Mouse (Mus musculus): ENCODE measurements around the gene Rnd2. TPM values are rescaled to one million over a fixed set of nuclear protein-coding genes. Genes with fewer than 3 reads are reported as not detected.

Rnd2 gene
- polyA plus RNA-seq, 1 experiment from 2014 or later = 30.5 TPM

DNA sequence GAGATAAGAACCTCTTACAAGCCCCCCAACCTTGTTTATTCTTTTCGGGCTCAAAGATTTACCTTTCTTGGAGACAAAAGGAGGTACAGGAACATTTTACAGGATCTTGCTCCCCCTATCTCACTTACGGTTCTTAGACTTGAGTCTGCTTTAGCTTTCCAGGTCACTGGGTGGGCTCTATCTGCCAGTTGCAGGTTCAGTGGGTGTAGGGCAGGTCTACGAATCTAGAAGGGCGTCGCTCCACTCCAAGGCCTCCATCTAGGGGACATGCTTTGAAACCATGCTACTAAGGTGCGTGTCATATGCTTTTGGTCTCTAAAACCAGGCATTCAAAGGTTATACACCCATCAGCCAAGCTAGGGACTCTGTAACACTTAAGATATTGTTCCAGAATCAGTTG, 19.4 kb downstream of the Rnd2 start:
- WGBS = 65% methylated on average over 6 of the region's 6 CpGs
- no peaks in the 10 kb centered on the region for H3K9me3 ChIP-seq (replicated peaks)
- no peak for ATAC-seq (ENCODE audit: insufficient number of reproducible peaks, low FRiP score)
- H3K9ac ChIP-seq = no peak overlapping the region
- peaks cover 53% of the 10 kb centered on the region for H3K4me1 ChIP-seq (replicated peaks)
- H3K4me3 ChIP-seq = no peak overlapping the region
- H3K27me3 ChIP-seq (replicated peaks) = no peaks in the 10 kb centered on the region
- H3K4me2 ChIP-seq = no peak overlapping the region
- H3K27ac ChIP-seq (ENCODE audit: poor library complexity, severe bottlenecking) = no peak overlapping the region
- peaks cover 20% of the 10 kb centered on the region for H3K36me3 ChIP-seq

DNA sequence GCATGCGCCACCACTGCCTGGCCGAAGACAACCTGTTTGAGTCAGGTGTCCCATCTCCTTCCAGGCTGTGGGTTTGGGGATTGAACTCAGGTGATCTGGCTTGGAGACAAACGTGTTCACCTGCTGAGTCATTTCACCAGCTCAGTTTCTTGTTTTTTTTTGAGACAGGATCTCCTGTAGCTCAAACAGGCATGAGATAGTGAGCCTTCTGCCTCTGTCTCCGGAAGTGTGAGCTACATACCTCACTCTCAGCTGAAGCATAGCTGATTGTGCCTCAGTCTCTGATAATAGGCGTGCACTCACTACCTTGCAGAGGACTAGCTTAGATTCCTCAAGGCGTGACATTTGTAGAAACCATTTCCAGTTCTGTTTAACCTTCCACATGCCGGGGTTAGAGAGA, 20.0 kb downstream of the Rnd2 start:
- peaks cover 25% of the 10 kb centered on the region for H3K36me3 ChIP-seq
- H3K27me3 ChIP-seq (replicated peaks) = no peaks in the 10 kb centered on the region
- H3K4me2 ChIP-seq = no peak overlapping the region
- WGBS = 46% methylated on average over 7 of the region's 7 CpGs
- H3K27ac ChIP-seq (ENCODE audit: poor library complexity, severe bottlenecking) = no peak overlapping the region
- no peak for ATAC-seq (ENCODE audit: insufficient number of reproducible peaks, low FRiP score)
- peaks cover 47% of the 10 kb centered on the region for H3K4me1 ChIP-seq (replicated peaks)
- no peaks in the 10 kb centered on the region for H3K9me3 ChIP-seq (replicated peaks)
- H3K9ac ChIP-seq = no peak overlapping the region
- no peak overlapping the region for H3K4me3 ChIP-seq

DNA sequence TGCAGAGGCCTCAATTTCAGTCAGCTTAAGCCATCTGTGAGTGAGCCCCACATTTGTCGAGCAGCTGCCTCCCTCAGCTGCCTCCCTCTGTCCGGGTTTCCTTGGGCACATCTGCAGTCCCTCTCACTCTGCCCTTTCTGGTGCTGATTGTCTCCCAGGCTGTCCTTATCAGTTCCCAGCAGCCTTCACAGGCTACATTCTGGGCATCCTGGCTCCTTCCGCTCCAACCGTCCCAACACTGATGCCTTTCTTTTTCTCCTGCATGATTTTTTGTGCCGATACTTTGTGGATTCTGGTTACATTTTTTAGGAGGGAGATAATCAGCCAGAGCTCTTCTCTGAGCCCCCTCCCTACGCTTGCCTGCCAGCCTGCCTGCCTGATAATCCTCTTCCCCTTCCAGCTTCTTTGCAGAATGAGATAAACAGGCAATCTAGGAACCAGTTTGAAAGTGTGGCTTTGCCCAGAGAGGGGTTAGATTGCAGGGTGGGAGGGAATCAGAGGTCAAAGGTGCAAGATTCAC, 20.8 kb downstream of the Rnd2 start:
- no peak overlapping the region for H3K9ac ChIP-seq
- peak overlapping the region; percentile 38 for H3K4me2 ChIP-seq
- peak overlapping the region; percentile 64 for H3K27ac ChIP-seq (ENCODE audit: poor library complexity, severe bottlenecking)
- ATAC-seq (ENCODE audit: insufficient number of reproducible peaks, low FRiP score) = peak; percentile 75
- H3K27me3 ChIP-seq (replicated peaks) = no peaks in the 10 kb centered on the region
- H3K4me3 ChIP-seq = no peak overlapping the region
- WGBS = 4% methylated on average over 6 of the region's 6 CpGs
- peaks cover 40% of the 10 kb centered on the region for H3K4me1 ChIP-seq (replicated peaks)
- peaks cover 27% of the 10 kb centered on the region for H3K36me3 ChIP-seq
- H3K9me3 ChIP-seq (replicated peaks) = no peaks in the 10 kb centered on the region

DNA sequence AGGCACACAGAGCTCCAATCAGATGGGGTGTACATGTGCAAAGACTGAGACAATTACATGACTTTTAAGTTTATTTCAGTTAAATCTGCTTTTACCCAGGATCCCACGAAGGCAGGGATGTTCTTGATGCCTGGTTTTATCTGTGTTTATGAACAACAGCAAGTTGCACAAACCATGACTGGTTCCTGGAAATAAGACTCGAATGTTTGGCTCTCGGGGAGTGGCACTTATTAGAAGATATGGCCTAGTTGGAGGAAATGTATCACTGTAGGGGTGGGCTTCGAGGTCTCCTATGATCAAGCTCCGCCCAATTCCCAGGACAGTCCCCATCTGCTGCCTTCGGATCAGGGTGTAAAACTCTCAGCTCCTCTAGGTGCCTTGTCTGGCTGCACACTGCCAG, 21.3 kb downstream of the Rnd2 start:
- Histone ChIP-seq H3K9me3 (replicated peaks) (no peaks in the 10 kb centered on the region), H3K27me3 (replicated peaks) (no peaks in the 10 kb centered on the region), H3K4me2 (no peak overlapping the region), H3K9ac (no peak overlapping the region), H3K4me1 (replicated peaks) (peaks cover 34% of the 10 kb centered on the region), H3K27ac (ENCODE audit: poor library complexity, severe bottlenecking) (peak overlapping the region; percentile 64), H3K36me3 (peaks cover 30% of the 10 kb centered on the region), H3K4me3 (no peak overlapping the region)
- 42% methylated on average over 6 of the region's 6 CpGs for WGBS
- no peak for ATAC-seq (ENCODE audit: insufficient number of reproducible peaks, low FRiP score)

DNA sequence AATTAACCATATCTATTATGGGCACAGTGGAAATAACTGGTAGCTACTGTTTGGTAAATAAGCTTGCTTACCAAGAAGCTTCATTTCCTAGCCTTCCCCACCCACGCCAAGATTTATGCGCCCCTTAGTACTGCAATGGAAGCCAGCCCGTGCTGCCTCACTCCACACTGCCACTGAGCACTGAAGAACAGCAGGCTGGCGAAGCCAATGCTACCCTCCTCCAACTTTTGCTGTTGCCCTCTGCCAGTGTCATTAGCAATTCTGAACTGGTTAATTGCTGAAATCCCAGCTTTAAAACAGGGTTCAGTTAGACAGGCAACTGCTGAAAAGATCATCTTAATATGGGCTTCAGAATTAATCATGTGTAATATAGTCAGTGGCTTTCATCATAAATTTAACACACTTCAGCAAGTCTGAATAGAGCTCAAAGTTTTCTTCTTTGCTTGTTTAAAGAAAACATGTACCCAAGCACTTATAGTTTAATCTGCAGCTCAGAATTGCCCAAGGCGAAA, 41.5 kb downstream of the Rnd2 start:
- Histone ChIP-seq H3K27me3 (replicated peaks) (no peaks in the 10 kb centered on the region), H3K9ac (no peak overlapping the region), H3K27ac (ENCODE audit: poor library complexity, severe bottlenecking) (no peak overlapping the region), H3K4me3 (no peak overlapping the region), H3K4me2 (no peak overlapping the region), H3K9me3 (replicated peaks) (no peaks in the 10 kb centered on the region), H3K36me3 (peaks cover 49% of the 10 kb centered on the region), H3K4me1 (replicated peaks) (0 out of 2 replicates have a peak, but pooled peaks cover 3% of the 10 kb centered on the region)
- 89% methylated on average over 5 of the region's 5 CpGs for WGBS
- no peak for ATAC-seq (ENCODE audit: insufficient number of reproducible peaks, low FRiP score)

DNA sequence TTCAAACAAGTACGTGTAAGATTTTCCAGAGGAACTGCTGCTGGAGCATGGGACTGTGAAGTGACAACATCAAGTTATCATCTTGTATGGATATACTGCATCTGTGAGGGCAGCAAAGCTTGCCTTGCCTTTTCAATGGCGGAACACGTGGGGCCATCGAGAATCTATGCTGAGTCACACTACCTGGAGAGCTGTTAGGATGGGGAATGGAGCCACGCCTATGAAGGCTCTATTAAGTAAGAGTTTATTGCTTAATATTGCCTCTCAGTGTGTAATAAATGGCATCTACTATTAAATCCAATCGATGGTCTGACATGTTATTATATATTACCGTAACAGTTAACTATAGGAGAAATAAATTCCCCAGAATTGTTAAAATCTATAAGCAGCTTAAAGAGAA, 42.3 kb downstream of the Rnd2 start:
- Histone ChIP-seq H3K4me1 (replicated peaks) (0 out of 2 replicates have a peak, but pooled peaks cover 3% of the 10 kb centered on the region), H3K27ac (ENCODE audit: poor library complexity, severe bottlenecking) (no peak overlapping the region), H3K27me3 (replicated peaks) (no peaks in the 10 kb centered on the region), H3K9me3 (replicated peaks) (no peaks in the 10 kb centered on the region), H3K4me3 (no peak overlapping the region), H3K4me2 (no peak overlapping the region), H3K36me3 (peaks cover 49% of the 10 kb centered on the region), H3K9ac (no peak overlapping the region)
- 84% methylated on average over 7 of the region's 7 CpGs for WGBS
- ATAC-seq (ENCODE audit: insufficient number of reproducible peaks, low FRiP score) = no peak

DNA sequence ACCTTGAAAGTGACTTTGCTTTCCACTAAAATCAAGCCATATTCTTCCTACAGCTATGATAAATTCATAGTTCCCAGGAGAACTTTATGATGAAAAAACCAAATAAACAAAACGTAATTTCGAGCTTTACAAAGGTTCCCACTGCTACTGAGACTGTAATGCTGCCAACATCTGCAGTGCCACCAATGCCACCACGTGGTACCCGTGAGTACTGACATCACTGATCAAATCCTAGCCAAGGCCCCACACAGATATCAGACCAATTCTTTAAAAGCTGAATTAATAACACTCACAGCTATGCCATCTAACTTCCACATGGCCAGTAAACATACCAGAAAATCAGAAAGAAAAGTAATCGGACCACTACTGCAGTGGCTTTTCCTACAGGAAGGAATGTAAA, 54.1 kb downstream of the Rnd2 start:
- H3K27me3 ChIP-seq (replicated peaks) = no peaks in the 10 kb centered on the region
- H3K9ac ChIP-seq = no peak overlapping the region
- H3K4me3 ChIP-seq = no peak overlapping the region
- H3K9me3 ChIP-seq (replicated peaks) = 0 out of 2 replicates have a peak, but pooled peaks cover under 1% of the 10 kb centered on the region
- no peaks in the 10 kb centered on the region for H3K4me1 ChIP-seq (replicated peaks)
- 75% methylated on average over 5 of the region's 5 CpGs for WGBS
- H3K4me2 ChIP-seq = no peak overlapping the region
- H3K27ac ChIP-seq (ENCODE audit: poor library complexity, severe bottlenecking) = no peak overlapping the region
- H3K36me3 ChIP-seq = peaks cover 43% of the 10 kb centered on the region
- ATAC-seq (ENCODE audit: insufficient number of reproducible peaks, low FRiP score) = no peak

DNA sequence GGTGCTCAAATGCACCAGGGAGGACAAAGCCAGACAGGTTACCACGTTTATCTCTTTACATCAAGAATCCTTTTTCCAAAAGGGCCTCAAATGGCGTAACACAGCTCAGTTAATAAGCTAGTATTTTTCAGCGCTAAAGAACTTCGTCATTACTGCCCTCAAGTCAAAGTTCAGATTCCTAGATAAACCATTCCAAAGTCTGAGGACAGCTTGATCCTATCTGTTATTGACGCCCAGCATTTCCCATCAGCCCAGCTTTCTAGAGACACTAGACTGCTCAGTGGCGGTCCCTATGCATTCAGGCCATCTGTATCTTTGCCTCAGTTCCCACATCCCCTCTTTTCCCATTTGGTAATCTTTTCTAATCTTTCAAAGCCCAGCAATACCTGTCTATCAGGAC, 54.6 kb downstream of the Rnd2 start:
- WGBS = 84% methylated on average over 6 of the region's 6 CpGs
- H3K9ac ChIP-seq = no peak overlapping the region
- H3K36me3 ChIP-seq = peaks cover 43% of the 10 kb centered on the region
- H3K9me3 ChIP-seq (replicated peaks) = no peaks in the 10 kb centered on the region
- no peak overlapping the region for H3K4me2 ChIP-seq
- no peak overlapping the region for H3K27ac ChIP-seq (ENCODE audit: poor library complexity, severe bottlenecking)
- no peak for ATAC-seq (ENCODE audit: insufficient number of reproducible peaks, low FRiP score)
- no peaks in the 10 kb centered on the region for H3K4me1 ChIP-seq (replicated peaks)
- no peaks in the 10 kb centered on the region for H3K27me3 ChIP-seq (replicated peaks)
- no peak overlapping the region for H3K4me3 ChIP-seq

Small RNA genes within 50 kb of the gene (microRNA-seq; reads per million reads assigned to microRNA genes)
- 1.9 reads per million for gene Mir6929

Other genes starting within 250 kb of the Rnd2 start
- gene Ezh1, start 238.5 kb upstream of the Rnd2 start, polyA plus RNA-seq (2016; fragmentation: Nextera tagmentation; extraction: Ambion mirVana) = 14.9 and 16.1 TPM in 2 replicates
- gene Ramp2, start 219.0 kb upstream of the Rnd2 start, polyA plus RNA-seq (2016; fragmentation: Nextera tagmentation; extraction: Ambion mirVana) = 233 and 245 TPM in 2 replicates
- 98.8 and 101 TPM in 2 replicates for gene Vps25, start 211.3 kb upstream of the Rnd2 start, polyA plus RNA-seq (2016; fragmentation: Nextera tagmentation; extraction: Ambion mirVana)
- gene Wnk4, start 204.4 kb upstream of the Rnd2 start, polyA plus RNA-seq (2016; fragmentation: Nextera tagmentation; extraction: Ambion mirVana) = 14.0 TPM in 2 replicates
- gene Cntd1, start 186.0 kb upstream of the Rnd2 start, polyA plus RNA-seq (2016; fragmentation: Nextera tagmentation; extraction: Ambion mirVana) = 0.81 and 1.5 TPM in 2 replicates
- gene Coa3, start 185.9 kb upstream of the Rnd2 start, polyA plus RNA-seq (2016; fragmentation: Nextera tagmentation; extraction: Ambion mirVana) = 165 and 171 TPM in 2 replicates
- 141 TPM in 2 replicates for gene Becn1, start 162.7 kb upstream of the Rnd2 start, polyA plus RNA-seq (2016; fragmentation: Nextera tagmentation; extraction: Ambion mirVana)
- gene Psme3, start 148.8 kb upstream of the Rnd2 start, polyA plus RNA-seq (2016; fragmentation: Nextera tagmentation; extraction: Ambion mirVana) = 131 and 136 TPM in 2 replicates
- 1.3 and 1.5 TPM in 2 replicates for gene Aoc2, start 139.9 kb upstream of the Rnd2 start, polyA plus RNA-seq (2016; fragmentation: Nextera tagmentation; extraction: Ambion mirVana)
- gene Aoc3, start 134.4 kb upstream of the Rnd2 start, polyA plus RNA-seq (2016; fragmentation: Nextera tagmentation; extraction: Ambion mirVana) = 0.06 and 0.17 TPM in 2 replicates
- not detected in 2 replicates for gene G6pc, start 97.4 kb upstream of the Rnd2 start, polyA plus RNA-seq (2016; fragmentation: Nextera tagmentation; extraction: Ambion mirVana)
- gene Aarsd1, start 47.4 kb upstream of the Rnd2 start, polyA plus RNA-seq (2016; fragmentation: Nextera tagmentation; extraction: Ambion mirVana) = 42.9 and 55.5 TPM in 2 replicates
- gene Gm27029, start 40.2 kb upstream of the Rnd2 start, polyA plus RNA-seq (2016; fragmentation: Nextera tagmentation; extraction: Ambion mirVana) = 6.7 and 14.0 TPM in 2 replicates
- gene Rundc1, start 39.9 kb upstream of the Rnd2 start, polyA plus RNA-seq (2016; fragmentation: Nextera tagmentation; extraction: Ambion mirVana) = 17.3 and 17.4 TPM in 2 replicates
- gene Ptges3l, start 39.7 kb upstream of the Rnd2 start, polyA plus RNA-seq (2016; fragmentation: Nextera tagmentation; extraction: Ambion mirVana) = 80.3 and 80.5 TPM in 2 replicates
- 247 and 258 TPM in 2 replicates for gene Rpl27, start 22.7 kb upstream of the Rnd2 start, polyA plus RNA-seq (2016; fragmentation: Nextera tagmentation; extraction: Ambion mirVana)
- gene Ifi35, start 16.6 kb upstream of the Rnd2 start, polyA plus RNA-seq (2016; fragmentation: Nextera tagmentation; extraction: Ambion mirVana) = 11.5 and 12.3 TPM in 2 replicates
- gene Vat1, start 1.2 kb downstream of the Rnd2 start, polyA plus RNA-seq (2016; fragmentation: Nextera tagmentation; extraction: Ambion mirVana) = 39.3 and 40.4 TPM in 2 replicates
- 10.4 and 13.3 TPM in 2 replicates for gene Brca1, start 87.0 kb downstream of the Rnd2 start, polyA plus RNA-seq (2016; fragmentation: Nextera tagmentation; extraction: Ambion mirVana)
- 77.7 and 78.7 TPM in 2 replicates for gene Nbr1, start 87.2 kb downstream of the Rnd2 start, polyA plus RNA-seq (2016; fragmentation: Nextera tagmentation; extraction: Ambion mirVana)
- 4.0 and 4.5 TPM in 2 replicates for gene Tmem106a, start 117.2 kb downstream of the Rnd2 start, polyA plus RNA-seq (2016; fragmentation: Nextera tagmentation; extraction: Ambion mirVana)
- gene Gm11634, start 134.3 kb downstream of the Rnd2 start, polyA plus RNA-seq (2016; fragmentation: Nextera tagmentation; extraction: Ambion mirVana) = not detected in 2 replicates
- 28.3 and 36.2 TPM in 2 replicates for gene Rdm1, start 162.2 kb downstream of the Rnd2 start, polyA plus RNA-seq (2016; fragmentation: Nextera tagmentation; extraction: Ambion mirVana)
- 10.0 and 10.3 TPM in 2 replicates for gene Arl4d, start 200.5 kb downstream of the Rnd2 start, polyA plus RNA-seq (2016; fragmentation: Nextera tagmentation; extraction: Ambion mirVana)

All from heart, embryonic 12.5 days (tissue).